Mouse (Mus musculus): ENCODE measurements around the gene Trak2.
"Not testable (repeated sequence)": the region's sequence is repeated elsewhere in the genome, so short reads cannot be mapped to it uniquely, and the experiment has no call there.

Gene Trak2

GRCm38 (mm10) chr1:58885646-58886045, 87.6 kb downstream of the Trak2 start:
- no peak for DNase-seq (ENCODE audit: low read depth, low spot score)
- Histone ChIP-seq H3K36me3 (ENCODE audit: control insufficient read depth, insufficient read depth, low read length, poor library complexity, severe bottlenecking) (no peaks in the 10 kb centered on the region), H3K27me3 (ENCODE audit: control insufficient read depth, insufficient read depth, low read length, poor library complexity, severe bottlenecking) (no peaks in the 10 kb centered on the region)

GRCm38 (mm10) chr1:58883279-58883678, 90.0 kb downstream of the Trak2 start:
- DNase-seq (ENCODE audit: low read depth, low spot score): peak; percentile 60
- not testable (repeated sequence) for H3K27me3 ChIP-seq (ENCODE audit: control insufficient read depth, insufficient read depth, low read length, poor library complexity, severe bottlenecking); H3K36me3 ChIP-seq (ENCODE audit: control insufficient read depth, insufficient read depth, low read length, poor library complexity, severe bottlenecking)

- not testable (repeated sequence) for DNase-seq (ENCODE audit: low read depth, low spot score); H3K36me3 ChIP-seq (ENCODE audit: control insufficient read depth, insufficient read depth, low read length, poor library complexity, severe bottlenecking); H3K27me3 ChIP-seq (ENCODE audit: control insufficient read depth, insufficient read depth, low read length, poor library complexity, severe bottlenecking)
Measured at GRCm38 (mm10) chr1:58879291-58879690, 93.9 kb downstream of the Trak2 start.

- not testable (repeated sequence) for H3K36me3 ChIP-seq (ENCODE audit: control insufficient read depth, insufficient read depth, low read length, poor library complexity, severe bottlenecking); H3K27me3 ChIP-seq (ENCODE audit: control insufficient read depth, insufficient read depth, low read length, poor library complexity, severe bottlenecking); DNase-seq (ENCODE audit: low read depth, low spot score)
Measured at GRCm38 (mm10) chr1:58876500-58876899, 96.7 kb downstream of the Trak2 start.

- peak; percentile 12 for DNase-seq (ENCODE audit: low read depth, low spot score)
- H3K36me3 ChIP-seq (ENCODE audit: control insufficient read depth, insufficient read depth, low read length, poor library complexity, severe bottlenecking); H3K27me3 ChIP-seq (ENCODE audit: control insufficient read depth, insufficient read depth, low read length, poor library complexity, severe bottlenecking): not testable (repeated sequence)
Measured at GRCm38 (mm10) chr1:58860586-58860985, 112.6 kb downstream of the Trak2 start.

GRCm38 (mm10) chr1:58859738-58860365, 113.4 kb downstream of the Trak2 start:
- peak; percentile 19 for DNase-seq (ENCODE audit: low read depth, low spot score)
- H3K27me3 ChIP-seq (ENCODE audit: control insufficient read depth, insufficient read depth, low read length, poor library complexity, severe bottlenecking); H3K36me3 ChIP-seq (ENCODE audit: control insufficient read depth, insufficient read depth, low read length, poor library complexity, severe bottlenecking): not testable (repeated sequence)

GRCm38 (mm10) chr1:58859131-58859530, 114.1 kb downstream of the Trak2 start:
- not testable (repeated sequence) for DNase-seq (ENCODE audit: low read depth, low spot score); H3K36me3 ChIP-seq (ENCODE audit: control insufficient read depth, insufficient read depth, low read length, poor library complexity, severe bottlenecking); H3K27me3 ChIP-seq (ENCODE audit: control insufficient read depth, insufficient read depth, low read length, poor library complexity, severe bottlenecking)

- not testable (repeated sequence) for DNase-seq (ENCODE audit: low read depth, low spot score); H3K36me3 ChIP-seq (ENCODE audit: control insufficient read depth, insufficient read depth, low read length, poor library complexity, severe bottlenecking); H3K27me3 ChIP-seq (ENCODE audit: control insufficient read depth, insufficient read depth, low read length, poor library complexity, severe bottlenecking)
Measured at GRCm38 (mm10) chr1:58856811-58857210, 116.4 kb downstream of the Trak2 start.
